Mouse (Mus musculus) CD4-positive, CD25-positive, alpha-beta regulatory T cell, adult 2 months (primary cell): Measurements from ENCODE around the gene Limk1.
"Not testable (repeated sequence)": the region's sequence is repeated elsewhere in the genome, so short reads cannot be mapped to it uniquely, and the experiment has no call there.

Experiments used
- DNase-seq: peaks from one replicate; pipeline ENCODE4 v3.0.0-alpha.2; 2012; ENCODE audit warnings: low read depth, low spot score

The Limk1 gene

GRCm38 (mm10) chr5:134677491-134677890 lies 10.9 kb downstream of the Limk1 start:
- no peak for DNase-seq

- DNase-seq: peak; percentile 86
Observed at GRCm38 (mm10) chr5:134675956-134676759, 12.2 kb downstream of the Limk1 start.

GRCm38 (mm10) chr5:134674977-134675376 lies 13.4 kb downstream of the Limk1 start:
- DNase-seq: no peak

- no peak for DNase-seq
Observed at GRCm38 (mm10) chr5:134672611-134673010, 15.8 kb downstream of the Limk1 start.

GRCm38 (mm10) chr5:134672198-134672516 lies 16.2 kb downstream of the Limk1 start:
- DNase-seq: no peak

GRCm38 (mm10) chr5:134671335-134672197 lies 16.8 kb downstream of the Limk1 start:
- DNase-seq: no peak

GRCm38 (mm10) chr5:134669001-134669708 lies 19.2 kb downstream of the Limk1 start:
- no peak for DNase-seq

- peak; percentile 36 for DNase-seq
Observed at GRCm38 (mm10) chr5:134668495-134668894, 19.9 kb downstream of the Limk1 start.

- no peak for DNase-seq
Observed at GRCm38 (mm10) chr5:134656708-134657107, 31.7 kb downstream of the Limk1 start.

- no peak for DNase-seq
Observed at GRCm38 (mm10) chr5:134652015-134652414, 36.4 kb downstream of the Limk1 start.

GRCm38 (mm10) chr5:134650926-134651325 lies 37.5 kb downstream of the Limk1 start:
- peak; percentile 72 for DNase-seq

GRCm38 (mm10) chr5:134648976-134649375 lies 39.4 kb downstream of the Limk1 start:
- DNase-seq: not testable (repeated sequence)

GRCm38 (mm10) chr5:134647394-134647793 lies 41.0 kb downstream of the Limk1 start:
- DNase-seq: no peak

GRCm38 (mm10) chr5:134646461-134646860 lies 41.9 kb downstream of the Limk1 start:
- no peak for DNase-seq

- no peak for DNase-seq
Observed at GRCm38 (mm10) chr5:134644643-134645118, 43.7 kb downstream of the Limk1 start.

GRCm38 (mm10) chr5:134644121-134644520 lies 44.3 kb downstream of the Limk1 start:
- no peak for DNase-seq

- no peak for DNase-seq
Observed at GRCm38 (mm10) chr5:134640371-134640770, 48.0 kb downstream of the Limk1 start.

- peak; percentile 98 for DNase-seq
Observed at GRCm38 (mm10) chr5:134639269-134639682, 49.1 kb downstream of the Limk1 start, which contains the start of gene Eif4h. Gene Eif4h (minus strand): TSS chr5:134639490.

- no peak for DNase-seq
Observed at GRCm38 (mm10) chr5:134638461-134639268, 49.7 kb downstream of the Limk1 start.

- no peak for DNase-seq
Observed at GRCm38 (mm10) chr5:134637820-134638367, 50.5 kb downstream of the Limk1 start.

GRCm38 (mm10) chr5:134632841-134633240 lies 55.6 kb downstream of the Limk1 start:
- no peak for DNase-seq
